Mouse (Mus musculus) small intestine, adult 2 months (tissue): ENCODE measurements around the gene 3830406C13Rik. TPM values are rescaled to one million over a fixed set of nuclear protein-coding genes. Genes with fewer than 3 reads are reported as not detected.

ENCODE experiments used
- H3K27ac ChIP-seq: fragments of 200-500 bp; 2 replicates; pipeline ENCODE4 v1.5.1; 2012; ENCODE audit warnings: low read depth, low read length, control low read depth, inconsistent platforms; ENCODE audit not compliant: insufficient read depth
- H3K27me3 ChIP-seq: fragments of 200-500 bp; 2 replicates; pipeline ENCODE4 v1.6.1; 2012; ENCODE audit warnings: mild to moderate bottlenecking, moderate library complexity, low read length, inconsistent platforms; ENCODE audit not compliant: control insufficient read depth, insufficient read depth
- H3K36me3 ChIP-seq: fragments of 200-500 bp; 2 replicates; pipeline ENCODE4 v1.6.1; 2012; ENCODE audit warnings: mild to moderate bottlenecking, low read length, control low read depth, inconsistent platforms; ENCODE audit not compliant: control insufficient read depth, insufficient read depth
- H3K4me1 ChIP-seq: fragments of 200-500 bp; 2 replicates; pipeline ENCODE4 v1.6.1; 2012; ENCODE audit warnings: low read length, inconsistent platforms, mixed read lengths; ENCODE audit not compliant: control insufficient read depth, insufficient read depth, insufficient read length
- H3K4me3 ChIP-seq: fragments of 200-500 bp; 2 replicates; pipeline ENCODE4 v1.5.1; 2012; ENCODE audit warnings: low read depth, mild to moderate bottlenecking, control low read depth, inconsistent platforms, low read length, moderate library complexity
- CTCF ChIP-seq: fragments of 200-500 bp; IDR thresholded peaks from 2 replicates; pipeline ENCODE4 v1.5.1; 2012; ENCODE audit warnings: low read depth, mild to moderate bottlenecking, control low read depth, inconsistent platforms, low read length, moderate library complexity, mixed read lengths; ENCODE audit not compliant: insufficient replicate concordance, insufficient read length; ENCODE audit errors: extremely low read depth
- POLR2A ChIP-seq: fragments of 200-500 bp; IDR thresholded peaks from 2 replicates; pipeline ENCODE4 v1.6.1; 2012; ENCODE audit warnings: low read depth, mild to moderate bottlenecking, control low read depth, inconsistent platforms, low read length, moderate library complexity
- WGBS: fragments of 180-500 bp; shearing (Covaris S2); methylation state at CpG from one replicate; pipeline ENCODE4 v1.1.7; 2018; 5-methylcytosine and 5-hydroxymethylcytosine counted together
- polyA plus RNA-seq: library from polyadenylated mRNA; depleted of rRNA; stranded (reverse); fragments of >200 nt; gene quantifications from 2 replicates; pipeline ENCODE4 v1.2.3, GENCODE M21; 2012

3830406C13Rik gene
- polyA plus RNA-seq, 1 experiment = 0.76 TPM

GRCm38 (mm10) chr14:12300275-12300674 lies 16.3 kb downstream of the 3830406C13Rik start:
- H3K27ac ChIP-seq = no peak overlapping the region
- no peaks in the 10 kb centered on the region for H3K27me3 ChIP-seq
- H3K36me3 ChIP-seq = peaks cover 41% of the 10 kb centered on the region
- 86% methylated on average over 4 of the region's 4 CpGs for WGBS
- no peak for TF ChIP-seq CTCF
- TF ChIP-seq POLR2A = no peak
- no peak overlapping the region for H3K4me3 ChIP-seq
- no peaks in the 10 kb centered on the region for H3K4me1 ChIP-seq

- TF ChIP-seq POLR2A (no peak), CTCF (no peak)
- no peaks in the 10 kb centered on the region for H3K4me1 ChIP-seq
- H3K27ac ChIP-seq = no peak overlapping the region
- peaks cover 40% of the 10 kb centered on the region for H3K36me3 ChIP-seq
- H3K4me3 ChIP-seq = no peak overlapping the region
- H3K27me3 ChIP-seq = no peaks in the 10 kb centered on the region
- WGBS = 78% methylated on average over 3 of the region's 3 CpGs
Measured at GRCm38 (mm10) chr14:12300677-12301076, 16.7 kb downstream of the 3830406C13Rik start.

- peaks cover 25% of the 10 kb centered on the region for H3K36me3 ChIP-seq
- WGBS = 57% methylated on average over 2 of the region's 2 CpGs
- no peak overlapping the region for H3K27ac ChIP-seq
- no peaks in the 10 kb centered on the region for H3K4me1 ChIP-seq
- no peak overlapping the region for H3K4me3 ChIP-seq
- no peaks in the 10 kb centered on the region for H3K27me3 ChIP-seq
- no peak for TF ChIP-seq POLR2A
- TF ChIP-seq CTCF = no peak
Measured at GRCm38 (mm10) chr14:12303106-12303505, 19.1 kb downstream of the 3830406C13Rik start.

- H3K4me3 ChIP-seq = no peak overlapping the region
- no peak for TF ChIP-seq CTCF
- no peak for TF ChIP-seq POLR2A
- no peak overlapping the region for H3K27ac ChIP-seq
- 59% methylated on average over 7 of the region's 7 CpGs for WGBS
- no peaks in the 10 kb centered on the region for H3K4me1 ChIP-seq
- H3K36me3 ChIP-seq = no peaks in the 10 kb centered on the region
- peaks cover 9% of the 10 kb centered on the region; the same call in 1 of the 2 replicates for H3K27me3 ChIP-seq
Measured at GRCm38 (mm10) chr14:12333622-12334021, 49.6 kb downstream of the 3830406C13Rik start.

GRCm38 (mm10) chr14:12334925-12335324 lies 51.0 kb downstream of the 3830406C13Rik start:
- TF ChIP-seq CTCF = no peak
- no peak for TF ChIP-seq POLR2A
- H3K27ac ChIP-seq = no peak overlapping the region
- no peaks in the 10 kb centered on the region for H3K36me3 ChIP-seq
- H3K4me3 ChIP-seq = no peak overlapping the region
- H3K4me1 ChIP-seq = no peaks in the 10 kb centered on the region
- peaks cover 15% of the 10 kb centered on the region; the same call in 1 of the 2 replicates for H3K27me3 ChIP-seq
- 43% methylated on average over 7 of the region's 7 CpGs for WGBS

- Histone ChIP-seq H3K4me3 (no peak overlapping the region), H3K27ac (no peak overlapping the region), H3K4me1 (0 out of 2 replicates have a peak, but pooled peaks cover 2% of the 10 kb centered on the region), H3K27me3 (peaks cover 37% of the 10 kb centered on the region), H3K36me3 (no peaks in the 10 kb centered on the region)
- 16% methylated on average over 8 of the region's 8 CpGs for WGBS
- no peak for TF ChIP-seq POLR2A
- TF ChIP-seq CTCF = no peak
Measured at GRCm38 (mm10) chr14:12337421-12337997, 53.5 kb downstream of the 3830406C13Rik start.

- no peak overlapping the region for H3K4me3 ChIP-seq
- TF ChIP-seq POLR2A (no peak), CTCF (no peak)
- H3K4me1 ChIP-seq = 0 out of 2 replicates have a peak, but pooled peaks cover 2% of the 10 kb centered on the region
- 10% methylated on average over 16 of the region's 16 CpGs for WGBS
- no peaks in the 10 kb centered on the region for H3K36me3 ChIP-seq
- no peak overlapping the region for H3K27ac ChIP-seq
- peaks cover 38% of the 10 kb centered on the region for H3K27me3 ChIP-seq
Measured at GRCm38 (mm10) chr14:12337998-12338809, 54.2 kb downstream of the 3830406C13Rik start.
